Mouse (Mus musculus) hindbrain, embryonic 11.5 days (tissue): ENCODE data around the gene Tgfbr1. TPM values are rescaled to one million over a fixed set of nuclear protein-coding genes. Genes with fewer than 3 reads are reported as not detected.

Experiments
- ATAC-seq: fragments of 200-750 bp; cut with Nextera tagmentation; 2 replicates; pipeline ENCODE4 v1.8.0; 2017; ENCODE audit warnings: mild to moderate bottlenecking, moderate TSS enrichment, moderate library complexity; ENCODE audit not compliant: low FRiP score
- DNase-seq: peaks from one replicate; pipeline ENCODE4 v3.0.0-alpha.2; 2015; ENCODE audit warnings: low spot score
- H3K27ac ChIP-seq: fragments of 300-500 bp; sonication (generic); 2 replicates; pipeline ENCODE4 v1.5.1; 2014; ENCODE audit warnings: mild to moderate bottlenecking, low read depth, low read length
- H3K27me3 ChIP-seq: fragments of 300-500 bp; sonication (generic); 2 replicates; pipeline ENCODE4 v1.6.1; 2014; ENCODE audit warnings: mild to moderate bottlenecking, low read length, moderate library complexity, mixed read lengths; ENCODE audit not compliant: control insufficient read depth, insufficient read depth
- H3K36me3 ChIP-seq: fragments of 300-500 bp; sonication (generic); 2 replicates; pipeline ENCODE4 v1.6.1; 2014; ENCODE audit warnings: mild to moderate bottlenecking, low read length, moderate library complexity, mixed read lengths; ENCODE audit not compliant: control insufficient read depth, insufficient read depth
- H3K4me1 ChIP-seq: fragments of 300-500 bp; sonication (generic); replicated peaks from 2 replicates; pipeline ENCODE4 v1.6.1; 2014; ENCODE audit warnings: low read length, mixed read lengths; ENCODE audit not compliant: control insufficient read depth, insufficient read depth
- H3K4me2 ChIP-seq: fragments of 300-500 bp; sonication (generic); replicated peaks from 2 replicates; pipeline ENCODE4 v1.6.1; 2014; ENCODE audit warnings: mild to moderate bottlenecking, low read depth, low read length
- H3K4me3 ChIP-seq: fragments of 300-500 bp; sonication (generic); 2 replicates; pipeline ENCODE4 v1.5.1; 2014; ENCODE audit warnings: low read depth, low read length
- H3K9ac ChIP-seq: fragments of 300-500 bp; sonication (generic); 2 replicates; pipeline ENCODE4 v1.6.1; 2014; ENCODE audit warnings: low read depth, low read length
- H3K9me3 ChIP-seq: fragments of 300-500 bp; sonication (generic); 2 replicates; pipeline ENCODE4 v1.6.1; 2016; ENCODE audit warnings: low read length; ENCODE audit not compliant: control insufficient read depth
- WGBS: fragments of 180-500 bp; shearing (Covaris S2); extraction: QIAGEN DNeasy Blood & Tissue Kit; methylation state at CpG from one replicate; pipeline ENCODE4 v1.1.7; 2014; 5-methylcytosine and 5-hydroxymethylcytosine counted together
- polyA plus RNA-seq: library from polyadenylated mRNA; unstranded; fragments of >200 nt; fragmentation: Nextera tagmentation; extraction: Ambion mirVana; gene quantifications from 2 replicates; pipeline ENCODE4 v1.2.1, GENCODE M21; 2014

Gene Tgfbr1
- 90.1 and 112 TPM in 2 replicates for polyA plus RNA-seq

- Histone ChIP-seq H3K36me3 (no peaks in the 10 kb centered on the region), H3K27ac (peak within 1 kb of the TSS; percentile 96), H3K4me3 (peak within 1 kb of the TSS; percentile 97), H3K4me1 (no peaks in the 10 kb centered on the region; the same call in 1 of the 2 replicates), H3K4me2 (peak within 1 kb of the TSS; percentile 92), H3K9me3 (no peaks in the 10 kb centered on the region), H3K9ac (peak within 1 kb of the TSS; percentile 82), H3K27me3 (no peaks in the 10 kb centered on the region)
- DNase-seq: peak; percentile 99
- WGBS: under 1% methylated on average over 41 of the region's 65 CpGs
- peak; percentile 98 for ATAC-seq
Measured at GRCm38 (mm10) chr4:47352803-47353388, at the start of gene Tgfbr1. Gene Tgfbr1, plus strand, starts transcription at chr4:47353222.

GRCm38 (mm10) chr4:47303340-47303998 lies 49.6 kb upstream of the Tgfbr1 start:
- H3K27me3 ChIP-seq: no peaks in the 10 kb centered on the region
- H3K27ac ChIP-seq: no peak overlapping the region
- no peak overlapping the region for H3K9ac ChIP-seq
- H3K4me2 ChIP-seq: no peak overlapping the region
- DNase-seq (no peak), ATAC-seq (no peak)
- no peaks in the 10 kb centered on the region for H3K36me3 ChIP-seq
- H3K9me3 ChIP-seq: no peaks in the 10 kb centered on the region
- H3K4me1 ChIP-seq: no peaks in the 10 kb centered on the region
- 73% methylated on average over 5 of the region's 5 CpGs for WGBS
- no peak overlapping the region for H3K4me3 ChIP-seq

- ATAC-seq (no peak), DNase-seq (no peak)
- H3K4me1 ChIP-seq: no peaks in the 10 kb centered on the region
- no peak overlapping the region for H3K4me3 ChIP-seq
- no peak overlapping the region for H3K9ac ChIP-seq
- no peaks in the 10 kb centered on the region for H3K36me3 ChIP-seq
- 89% methylated on average over 12 of the region's 12 CpGs for WGBS
- no peaks in the 10 kb centered on the region for H3K9me3 ChIP-seq
- no peaks in the 10 kb centered on the region for H3K27me3 ChIP-seq
- no peak overlapping the region for H3K4me2 ChIP-seq
- no peak overlapping the region for H3K27ac ChIP-seq
Measured at GRCm38 (mm10) chr4:47309886-47310625, 43.0 kb upstream of the Tgfbr1 start.

DNA sequence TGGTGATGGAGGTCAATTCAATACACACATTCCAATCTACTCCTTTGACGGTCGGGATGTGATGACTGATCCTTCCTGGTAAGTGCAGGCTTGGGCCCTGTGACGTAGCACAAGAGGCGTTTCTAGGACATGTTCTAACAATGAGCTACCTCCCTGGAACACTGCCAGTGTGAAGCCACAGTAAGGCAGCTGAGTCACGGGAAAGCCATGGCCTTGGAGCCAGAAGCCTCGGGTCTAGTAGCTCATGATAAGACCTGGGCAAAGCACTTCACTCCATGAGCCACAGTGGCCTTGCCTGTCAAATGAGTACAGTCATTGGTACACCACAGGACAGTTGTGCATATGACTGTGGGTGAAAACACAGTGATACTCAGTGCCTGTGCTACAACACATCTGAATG lies 42.2 kb upstream of the Tgfbr1 start:
- Histone ChIP-seq H3K4me3 (no peak overlapping the region), H3K27me3 (no peaks in the 10 kb centered on the region), H3K9ac (no peak overlapping the region), H3K4me1 (no peaks in the 10 kb centered on the region), H3K4me2 (no peak overlapping the region), H3K27ac (no peak overlapping the region), H3K9me3 (no peaks in the 10 kb centered on the region), H3K36me3 (no peaks in the 10 kb centered on the region)
- ATAC-seq (no peak), DNase-seq (no peak)
- 81% methylated on average over 6 of the region's 6 CpGs for WGBS

- 91% methylated on average over 6 of the region's 6 CpGs for WGBS
- Histone ChIP-seq H3K9me3 (no peaks in the 10 kb centered on the region), H3K4me3 (no peak overlapping the region), H3K27me3 (no peaks in the 10 kb centered on the region), H3K4me1 (no peaks in the 10 kb centered on the region), H3K4me2 (no peak overlapping the region), H3K9ac (no peak overlapping the region), H3K27ac (no peak overlapping the region), H3K36me3 (no peaks in the 10 kb centered on the region)
- DNase-seq: no peak
- ATAC-seq: no peak
Measured at GRCm38 (mm10) chr4:47311467-47311866, 41.6 kb upstream of the Tgfbr1 start.

DNA sequence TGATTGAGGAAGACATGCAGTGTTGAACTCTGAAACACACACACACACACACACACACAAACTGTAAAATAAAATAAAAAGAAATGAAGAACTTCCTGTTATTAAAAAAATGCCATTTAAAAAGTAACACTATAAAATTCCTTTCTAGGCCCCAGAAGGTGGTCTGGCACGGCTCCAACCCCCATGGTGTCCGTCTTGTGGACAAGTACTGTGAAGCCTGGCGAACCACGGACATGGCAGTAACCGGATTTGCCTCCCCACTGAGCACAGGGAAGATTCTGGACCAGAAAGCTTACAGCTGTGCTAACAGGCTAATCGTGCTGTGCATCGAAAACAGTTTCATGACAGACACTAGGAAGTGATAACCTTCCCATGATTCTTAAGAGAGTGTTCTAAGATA lies 41.1 kb upstream of the Tgfbr1 start:
- Histone ChIP-seq H3K36me3 (no peaks in the 10 kb centered on the region), H3K4me1 (no peaks in the 10 kb centered on the region), H3K9me3 (no peaks in the 10 kb centered on the region), H3K4me3 (no peak overlapping the region), H3K27ac (no peak overlapping the region), H3K9ac (no peak overlapping the region), H3K27me3 (no peaks in the 10 kb centered on the region), H3K4me2 (no peak overlapping the region)
- no peak for ATAC-seq
- WGBS: 74% methylated on average over 7 of the region's 7 CpGs
- no peak for DNase-seq

GRCm38 (mm10) chr4:47312676-47313075 lies 40.3 kb upstream of the Tgfbr1 start:
- WGBS: 77% methylated on average over 14 of the region's 14 CpGs
- Histone ChIP-seq H3K36me3 (no peaks in the 10 kb centered on the region), H3K9ac (no peak overlapping the region), H3K4me3 (no peak overlapping the region), H3K4me2 (no peak overlapping the region), H3K27me3 (no peaks in the 10 kb centered on the region), H3K27ac (no peak overlapping the region), H3K4me1 (no peaks in the 10 kb centered on the region), H3K9me3 (no peaks in the 10 kb centered on the region)
- DNase-seq (no peak), ATAC-seq (no peak)

DNA sequence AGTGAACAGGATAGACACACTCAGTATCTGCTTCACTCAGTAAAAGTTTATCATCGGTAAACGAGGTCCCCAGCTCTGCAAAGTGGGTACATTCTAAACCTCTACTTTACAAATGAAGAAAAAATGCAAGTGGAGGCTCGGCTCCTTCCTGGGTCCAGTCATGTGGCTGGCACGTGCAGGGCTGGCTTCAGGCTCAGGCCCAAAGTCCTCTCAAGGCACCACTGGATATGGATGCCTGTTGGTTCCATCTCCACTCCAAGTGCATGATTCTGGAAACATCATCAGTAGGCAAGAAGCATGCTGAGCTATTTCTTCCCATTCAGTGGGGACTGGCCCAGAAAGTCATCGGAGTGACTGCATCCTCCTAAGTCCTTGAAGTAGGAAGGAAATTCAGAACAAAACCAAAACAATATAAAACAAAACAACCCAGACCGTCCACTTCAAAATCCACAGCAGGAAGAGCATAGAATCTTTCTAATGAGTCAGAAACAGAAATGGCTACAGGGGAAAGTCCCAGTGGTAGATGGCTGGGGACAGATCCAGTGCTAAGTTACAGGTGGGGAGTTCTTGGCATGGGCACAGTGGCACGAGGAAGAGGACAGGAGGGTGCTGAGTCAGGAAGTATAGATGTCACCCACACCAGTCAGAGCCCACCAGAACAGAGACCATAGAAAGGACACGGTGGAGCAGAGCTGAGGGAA lies 39.2 kb upstream of the Tgfbr1 start:
- Histone ChIP-seq H3K4me1 (no peaks in the 10 kb centered on the region), H3K9ac (no peak overlapping the region), H3K27me3 (no peaks in the 10 kb centered on the region), H3K4me2 (no peak overlapping the region), H3K9me3 (no peaks in the 10 kb centered on the region), H3K36me3 (no peaks in the 10 kb centered on the region), H3K27ac (no peak overlapping the region), H3K4me3 (no peak overlapping the region)
- ATAC-seq: no peak
- WGBS: 91% methylated on average over 8 of the region's 8 CpGs
- DNase-seq: no peak
